Mouse (Mus musculus) hindbrain, embryonic 16.5 days (tissue): ENCODE results near the gene Lhfpl2. TPM values are rescaled to one million over a fixed set of nuclear protein-coding genes. Genes with fewer than 3 reads are reported as not detected.

ENCODE experiments used
- ATAC-seq: fragments of 200-750 bp; cut with Nextera tagmentation; 2 replicates; pipeline ENCODE4 v1.8.0; 2017; ENCODE audit warnings: moderate TSS enrichment, moderate library complexity
- H3K27ac ChIP-seq: fragments of 300-500 bp; sonication (generic); 2 replicates; pipeline ENCODE4 v1.5.1; 2014; ENCODE audit warnings: low read depth, mild to moderate bottlenecking, control low read depth, low read length, moderate library complexity
- H3K27me3 ChIP-seq: fragments of 300-500 bp; sonication (generic); replicated peaks from 2 replicates; pipeline ENCODE4 v1.6.1; 2014; ENCODE audit warnings: low read length; ENCODE audit not compliant: control insufficient read depth, insufficient read depth
- H3K36me3 ChIP-seq: fragments of 300-500 bp; sonication (generic); 2 replicates; pipeline ENCODE4 v1.6.1; 2014; ENCODE audit warnings: mild to moderate bottlenecking, low read length, moderate library complexity, mixed read lengths; ENCODE audit not compliant: control insufficient read depth, insufficient read depth
- H3K4me1 ChIP-seq: fragments of 300-500 bp; sonication (generic); 2 replicates; pipeline ENCODE4 v1.6.1; 2014; ENCODE audit warnings: low read depth, low read length; ENCODE audit not compliant: control insufficient read depth, insufficient read depth
- H3K4me2 ChIP-seq: fragments of 300-500 bp; sonication (generic); 2 replicates; pipeline ENCODE4 v1.6.1; 2014; ENCODE audit warnings: mild to moderate bottlenecking, low read length, control low read depth, moderate library complexity
- H3K4me3 ChIP-seq: fragments of 300-500 bp; sonication (generic); 2 replicates; pipeline ENCODE4 v1.5.1; 2014; ENCODE audit warnings: mild to moderate bottlenecking, low read length, control low read depth, moderate library complexity
- H3K9ac ChIP-seq: fragments of 300-500 bp; sonication (generic); 2 replicates; pipeline ENCODE4 v1.6.1; 2014; ENCODE audit warnings: low read depth, mild to moderate bottlenecking, control low read depth, low read length, moderate library complexity
- H3K9me3 ChIP-seq: fragments of 300-500 bp; sonication (generic); 2 replicates; pipeline ENCODE4 v1.6.1; 2014; ENCODE audit warnings: mild to moderate bottlenecking, low read length, moderate library complexity; ENCODE audit not compliant: control insufficient read depth
- WGBS: fragments of 180-500 bp; shearing (Covaris S2); extraction: QIAGEN DNeasy Blood & Tissue Kit; methylation state at CpG from one replicate; pipeline ENCODE4 v1.1.7; 2014; 5-methylcytosine and 5-hydroxymethylcytosine counted together
- polyA plus RNA-seq: library from polyadenylated mRNA; unstranded; fragments of >200 nt; fragmentation: Nextera tagmentation; extraction: Ambion mirVana; gene quantifications from 2 replicates; pipeline ENCODE4 v1.2.1, GENCODE M21; 2015

Lhfpl2 gene
- polyA plus RNA-seq, 1 experiment from 2014 or later, result 21.0 TPM

DNA sequence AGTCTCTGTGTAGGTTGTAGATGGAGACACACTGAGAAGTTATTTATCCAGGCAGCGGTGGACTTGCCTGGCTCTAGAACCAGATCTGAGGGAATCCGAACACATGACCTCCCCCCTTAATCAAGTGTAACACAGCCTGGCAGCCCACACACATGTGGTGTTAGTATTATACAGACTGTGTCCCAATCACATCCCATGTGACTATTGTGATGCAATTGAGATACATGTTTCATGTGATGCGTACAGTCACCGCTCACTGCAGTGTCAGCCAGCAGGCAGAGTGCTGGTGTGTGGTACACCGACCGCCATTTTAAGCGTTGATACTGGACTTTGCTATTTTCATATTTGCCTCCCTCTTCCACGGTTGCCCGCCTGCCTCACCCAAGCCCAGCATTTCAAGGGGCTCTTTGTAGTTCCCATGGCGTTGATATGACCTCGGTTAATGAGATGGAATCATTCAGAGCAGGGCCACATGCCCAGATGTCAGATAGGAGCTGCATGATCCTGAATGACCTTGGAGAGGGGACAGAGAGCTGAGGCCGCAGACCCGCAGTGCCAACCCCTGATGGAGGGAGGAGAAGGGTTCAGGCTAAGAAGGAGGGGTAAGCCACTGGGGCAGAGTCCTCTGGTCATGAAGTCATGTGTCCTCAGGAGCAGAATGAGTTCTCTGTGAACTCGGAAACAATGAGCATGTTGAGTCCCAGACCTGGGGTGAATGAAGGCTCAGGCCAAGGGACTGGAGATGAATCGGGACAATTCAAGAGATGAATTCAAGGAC is 115.1 kb downstream of the Lhfpl2 start:
- Histone ChIP-seq H3K4me2 (no peak overlapping the region), H3K27me3 (peaks cover 3% of the 10 kb centered on the region; the same call in 1 of the 2 replicates), H3K36me3 (no peaks in the 10 kb centered on the region), H3K9me3 (no peaks in the 10 kb centered on the region), H3K9ac (no peak overlapping the region), H3K4me3 (no peak overlapping the region), H3K4me1 (peaks cover 19% of the 10 kb centered on the region), H3K27ac (no peak overlapping the region)
- ATAC-seq, result peak; percentile 35; the same call in 1 of the 2 replicates
- 76% methylated on average over 15 of the region's 15 CpGs for WGBS

DNA sequence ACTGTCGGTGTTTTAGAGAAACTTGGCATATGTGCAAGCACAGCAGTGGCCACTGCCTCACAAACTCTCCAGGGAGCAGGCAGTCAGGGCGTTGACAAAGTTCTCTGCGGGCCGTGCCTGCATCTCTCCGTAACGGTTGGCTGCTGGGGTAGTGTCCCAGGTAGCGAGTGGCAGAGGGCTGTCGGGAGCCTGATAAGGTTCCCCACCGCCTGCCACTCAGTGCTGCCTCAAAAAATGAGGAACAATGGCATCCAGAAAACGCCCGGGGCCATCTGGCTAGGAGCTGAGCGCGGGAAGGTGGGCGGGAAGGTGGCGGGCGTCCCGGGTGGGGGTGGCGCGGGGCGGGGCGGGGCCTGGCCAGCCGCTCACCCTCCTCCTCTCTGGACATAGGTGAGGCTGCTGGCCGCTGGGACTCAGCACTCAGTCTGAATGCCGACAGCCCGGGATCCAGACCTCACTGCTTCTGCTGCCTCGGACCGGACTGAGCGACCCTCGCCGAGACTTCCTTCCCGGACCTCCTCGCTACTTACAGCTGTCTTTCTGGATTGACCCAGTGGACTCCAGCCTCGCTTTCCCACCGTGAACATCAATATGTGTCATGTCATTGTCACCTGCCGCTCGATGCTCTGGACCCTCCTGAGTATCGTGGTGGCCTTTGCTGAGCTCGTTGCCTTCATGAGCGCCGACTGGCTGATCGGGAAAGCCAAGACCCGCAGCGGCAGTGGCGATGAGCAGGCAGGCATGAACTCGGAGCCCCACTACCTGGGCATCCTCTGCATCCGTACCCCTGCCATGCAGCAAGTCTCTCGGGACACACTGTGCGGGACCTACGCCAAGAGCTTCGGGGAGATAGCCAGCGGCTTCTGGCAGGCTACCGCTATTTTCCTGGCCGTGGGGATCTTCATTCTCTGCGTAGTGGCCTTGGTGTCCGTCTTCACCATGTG is 116.3 kb downstream of the Lhfpl2 start:
- WGBS, result 3% methylated on average over 49 of the region's 55 CpGs
- Histone ChIP-seq H3K4me3 (peak overlapping the region; percentile 50), H3K27ac (peak overlapping the region; percentile 6; the same call in 1 of the 2 replicates), H3K27me3 (peaks cover 3% of the 10 kb centered on the region; the same call in 1 of the 2 replicates), H3K9me3 (no peaks in the 10 kb centered on the region), H3K36me3 (no peaks in the 10 kb centered on the region), H3K4me1 (peaks cover 22% of the 10 kb centered on the region), H3K4me2 (peak overlapping the region; percentile 92), H3K9ac (peak overlapping the region; percentile 65)
- ATAC-seq, result peak; percentile 35

- peak overlapping the region; percentile 65 for H3K9ac ChIP-seq
- H3K27me3 ChIP-seq, result peaks cover 3% of the 10 kb centered on the region; the same call in 1 of the 2 replicates
- peak overlapping the region; percentile 92 for H3K4me2 ChIP-seq
- no peaks in the 10 kb centered on the region for H3K9me3 ChIP-seq
- ATAC-seq, result peak; percentile 16; the same call in 1 of the 2 replicates
- no peaks in the 10 kb centered on the region for H3K36me3 ChIP-seq
- 17% methylated on average over 16 of the region's 16 CpGs for WGBS
- H3K27ac ChIP-seq, result peak overlapping the region; percentile 6; the same call in 1 of the 2 replicates
- H3K4me3 ChIP-seq, result peak overlapping the region; percentile 50
- H3K4me1 ChIP-seq, result peaks cover 24% of the 10 kb centered on the region
Observed at GRCm38 (mm10) chr13:94174577-94175279, 117.1 kb downstream of the Lhfpl2 start.

GRCm38 (mm10) chr13:94175379-94176050 is 117.9 kb downstream of the Lhfpl2 start:
- no peak for ATAC-seq
- 69% methylated on average over 6 of the region's 6 CpGs for WGBS
- Histone ChIP-seq H3K9me3 (no peaks in the 10 kb centered on the region), H3K4me3 (peak overlapping the region; percentile 50), H3K4me2 (peak overlapping the region; percentile 92), H3K27me3 (peaks cover 3% of the 10 kb centered on the region; the same call in 1 of the 2 replicates), H3K27ac (no peak overlapping the region), H3K36me3 (no peaks in the 10 kb centered on the region), H3K4me1 (peaks cover 24% of the 10 kb centered on the region), H3K9ac (no peak overlapping the region)

- peaks cover 24% of the 10 kb centered on the region for H3K4me1 ChIP-seq
- no peak overlapping the region for H3K4me3 ChIP-seq
- no peak for ATAC-seq
- no peaks in the 10 kb centered on the region for H3K27me3 ChIP-seq
- H3K36me3 ChIP-seq, result no peaks in the 10 kb centered on the region
- no peak overlapping the region for H3K9ac ChIP-seq
- no peak overlapping the region for H3K27ac ChIP-seq
- H3K4me2 ChIP-seq, result no peak overlapping the region
- WGBS, result 63% methylated on average over 7 of the region's 7 CpGs
- no peaks in the 10 kb centered on the region for H3K9me3 ChIP-seq
Observed at GRCm38 (mm10) chr13:94177148-94177547, 119.6 kb downstream of the Lhfpl2 start.

DNA sequence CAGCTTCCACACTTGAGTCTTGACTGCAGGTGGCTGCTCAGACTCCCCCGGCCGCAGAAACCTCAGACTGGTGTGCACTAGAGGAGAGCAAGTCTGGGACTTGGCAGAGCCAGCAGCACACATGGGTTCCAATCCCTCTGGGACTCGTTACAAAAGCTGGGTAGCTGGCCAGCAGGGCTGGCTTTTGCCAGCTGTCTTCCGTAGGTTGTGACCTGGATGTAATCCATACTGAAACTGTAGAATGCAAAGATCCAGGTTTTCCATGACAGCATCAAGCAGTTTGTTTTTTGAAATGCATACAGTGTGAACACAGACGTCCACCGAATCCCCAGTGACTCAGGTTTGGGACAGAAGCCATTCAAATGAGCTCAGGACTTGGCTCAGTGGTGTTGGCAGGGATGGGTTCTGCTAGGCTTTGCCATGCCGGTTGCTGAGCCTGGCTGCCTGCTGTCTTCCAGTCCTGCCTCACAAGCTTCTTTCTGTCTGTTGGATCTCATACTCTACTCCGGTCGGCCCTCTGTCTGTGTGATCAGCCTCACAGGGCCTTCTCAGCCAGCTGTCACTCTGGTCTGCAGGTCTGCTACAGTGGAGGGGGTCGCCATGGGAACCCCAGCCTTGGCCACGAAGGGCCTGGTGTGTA is 120.9 kb downstream of the Lhfpl2 start:
- peaks cover 18% of the 10 kb centered on the region for H3K4me1 ChIP-seq
- WGBS, result 49% methylated on average over 11 of the region's 11 CpGs
- H3K9ac ChIP-seq, result no peak overlapping the region
- no peaks in the 10 kb centered on the region for H3K27me3 ChIP-seq
- no peak overlapping the region for H3K4me3 ChIP-seq
- H3K4me2 ChIP-seq, result no peak overlapping the region
- no peaks in the 10 kb centered on the region for H3K36me3 ChIP-seq
- ATAC-seq, result peak; percentile 87
- H3K9me3 ChIP-seq, result no peaks in the 10 kb centered on the region
- H3K27ac ChIP-seq, result peak overlapping the region; percentile 13; the same call in 1 of the 2 replicates

- H3K27ac ChIP-seq, result no peak overlapping the region
- ATAC-seq, result no peak
- no peak overlapping the region for H3K4me3 ChIP-seq
- H3K36me3 ChIP-seq, result no peaks in the 10 kb centered on the region
- no peak overlapping the region for H3K9ac ChIP-seq
- H3K4me2 ChIP-seq, result no peak overlapping the region
- H3K4me1 ChIP-seq, result peaks cover 5% of the 10 kb centered on the region; the same call in 1 of the 2 replicates
- H3K9me3 ChIP-seq, result no peaks in the 10 kb centered on the region
- H3K27me3 ChIP-seq, result no peaks in the 10 kb centered on the region
- 81% methylated on average over 5 of the region's 5 CpGs for WGBS
Observed at GRCm38 (mm10) chr13:94180477-94181420, 123.2 kb downstream of the Lhfpl2 start.
